Mouse (Mus musculus) erythroid progenitor cell, adult 5-6 weeks (primary cell): ENCODE data around the gene Adprhl1. TPM values are rescaled to one million over a fixed set of nuclear protein-coding genes. Genes with fewer than 3 reads are reported as not detected.

Source experiments
- ATAC-seq: replicated peaks from 2 replicates; pipeline ENCODE4 v1.8.0; 2016; ENCODE audit warnings: moderate number of reproducible peaks, mild to moderate bottlenecking, moderate TSS enrichment, inconsistent platforms; ENCODE audit not compliant: poor library complexity, low FRiP score, severe bottlenecking
- total RNA-seq, 2 experiments: library from RNA; stranded (forward) in 1 of 2; stranded (reverse) in 1 of 2; fragments of 150-400 nt in 1 of 2; fragments of 186-747, 209-891 nt in 1 of 2; gene quantifications; 2 replicates each; pipeline versions ENCODE4 v1.2.3 to v1.2.4; 2015 to 2017; ENCODE audit warnings: low replicate concordance in 2 of 2

The Adprhl1 gene
- total RNA-seq, 2 experiments from 2014 or later = not detected

- no peak for ATAC-seq
Observed at GRCm38 (mm10) chr8:13174305-13174704, 79.7 kb downstream of the Adprhl1 start.

Other genes with a start within 250 kb of the Adprhl1 start
- gene F7, start 228.1 kb downstream of the Adprhl1 start, total RNA-seq (2015; ENCODE audit: low replicate concordance) = not detected in 2 replicates
- gene F7, start 228.1 kb downstream of the Adprhl1 start, total RNA-seq (2017; ENCODE audit: low replicate concordance) = not detected in 2 replicates
- gene F10, start 216.9 kb downstream of the Adprhl1 start, total RNA-seq (2015; ENCODE audit: low replicate concordance) = 1.8 and 2.9 TPM in 2 replicates
- 5.1 and 5.6 TPM in 2 replicates for gene F10, start 216.9 kb downstream of the Adprhl1 start, total RNA-seq (2017; ENCODE audit: low replicate concordance)
- not detected in 2 replicates for gene Proz, start 193.2 kb downstream of the Adprhl1 start, total RNA-seq (2015; ENCODE audit: low replicate concordance)
- not detected in 2 replicates for gene Proz, start 193.2 kb downstream of the Adprhl1 start, total RNA-seq (2017; ENCODE audit: low replicate concordance)
- gene Pcid2, start 148.7 kb downstream of the Adprhl1 start, total RNA-seq (2015; ENCODE audit: low replicate concordance) = 6.7 and 11.5 TPM in 2 replicates
- 10.7 and 13.9 TPM in 2 replicates for gene Pcid2, start 148.7 kb downstream of the Adprhl1 start, total RNA-seq (2017; ENCODE audit: low replicate concordance)
- 223 and 293 TPM in 2 replicates for gene Cul4a, start 148.5 kb downstream of the Adprhl1 start, total RNA-seq (2015; ENCODE audit: low replicate concordance)
- gene Cul4a, start 148.5 kb downstream of the Adprhl1 start, total RNA-seq (2017; ENCODE audit: low replicate concordance) = 261 and 331 TPM in 2 replicates
- gene Lamp1, start 95.0 kb downstream of the Adprhl1 start, total RNA-seq (2015; ENCODE audit: low replicate concordance) = 113 and 132 TPM in 2 replicates
- gene Lamp1, start 95.0 kb downstream of the Adprhl1 start, total RNA-seq (2017; ENCODE audit: low replicate concordance) = 119 TPM in 2 replicates
- gene Grtp1, start 53.5 kb downstream of the Adprhl1 start, total RNA-seq (2015; ENCODE audit: low replicate concordance) = 5.0 and 6.3 TPM in 2 replicates
- 3.5 and 8.6 TPM in 2 replicates for gene Grtp1, start 53.5 kb downstream of the Adprhl1 start, total RNA-seq (2017; ENCODE audit: low replicate concordance)
- 7.9 and 13.0 TPM in 2 replicates for gene Dcun1d2, start 34.0 kb upstream of the Adprhl1 start, total RNA-seq (2015; ENCODE audit: low replicate concordance)
- gene Dcun1d2, start 34.0 kb upstream of the Adprhl1 start, total RNA-seq (2017; ENCODE audit: low replicate concordance) = 12.3 and 15.8 TPM in 2 replicates
- gene Tmco3, start 34.0 kb upstream of the Adprhl1 start, total RNA-seq (2015; ENCODE audit: low replicate concordance) = 2.1 and 10.1 TPM in 2 replicates
- 6.7 and 7.5 TPM in 2 replicates for gene Tmco3, start 34.0 kb upstream of the Adprhl1 start, total RNA-seq (2017; ENCODE audit: low replicate concordance)
- 141 and 154 TPM in 2 replicates for gene Tfdp1, start 84.6 kb upstream of the Adprhl1 start, total RNA-seq (2015; ENCODE audit: low replicate concordance)
- 74.7 and 138 TPM in 2 replicates for gene Tfdp1, start 84.6 kb upstream of the Adprhl1 start, total RNA-seq (2017; ENCODE audit: low replicate concordance)
- not detected in 2 replicates for gene Atp4b, start 142.7 kb upstream of the Adprhl1 start, total RNA-seq (2015; ENCODE audit: low replicate concordance)
- gene Atp4b, start 142.7 kb upstream of the Adprhl1 start, total RNA-seq (2017; ENCODE audit: low replicate concordance) = not detected in 2 replicates
- gene Grk1, start 150.9 kb upstream of the Adprhl1 start, total RNA-seq (2015; ENCODE audit: low replicate concordance) = 0.36 TPM in 1 of 2 replicates, not detected in the other
- gene Grk1, start 150.9 kb upstream of the Adprhl1 start, total RNA-seq (2017; ENCODE audit: low replicate concordance) = 0.13 TPM in 1 of 2 replicates, not detected in the other
- gene Tmem255b, start 181.0 kb upstream of the Adprhl1 start, total RNA-seq (2015; ENCODE audit: low replicate concordance) = not detected in 2 replicates
- not detected in 2 replicates for gene Tmem255b, start 181.0 kb upstream of the Adprhl1 start, total RNA-seq (2017; ENCODE audit: low replicate concordance)
- 2.1 TPM in 1 of 2 replicates, not detected in the other for gene Gas6, start 240.3 kb upstream of the Adprhl1 start, total RNA-seq (2015; ENCODE audit: low replicate concordance)
- gene Gas6, start 240.3 kb upstream of the Adprhl1 start, total RNA-seq (2017; ENCODE audit: low replicate concordance) = 3.0 and 3.9 TPM in 2 replicates